Mouse (Mus musculus) kidney, postnatal 4 days (tissue): Measurements from ENCODE around the gene Bsdc1.
"Not testable (repeated sequence)": the region's sequence is repeated elsewhere in the genome, so short reads cannot be mapped to it uniquely, and the experiment has no call there.

ENCODE experiments used
- DNase-seq, 2 experiments: peaks; one replicate each; pipeline ENCODE4 v3.0.0; 2021; ENCODE audit warnings: mixed read lengths in 2 of 2

Bsdc1 gene

DNA sequence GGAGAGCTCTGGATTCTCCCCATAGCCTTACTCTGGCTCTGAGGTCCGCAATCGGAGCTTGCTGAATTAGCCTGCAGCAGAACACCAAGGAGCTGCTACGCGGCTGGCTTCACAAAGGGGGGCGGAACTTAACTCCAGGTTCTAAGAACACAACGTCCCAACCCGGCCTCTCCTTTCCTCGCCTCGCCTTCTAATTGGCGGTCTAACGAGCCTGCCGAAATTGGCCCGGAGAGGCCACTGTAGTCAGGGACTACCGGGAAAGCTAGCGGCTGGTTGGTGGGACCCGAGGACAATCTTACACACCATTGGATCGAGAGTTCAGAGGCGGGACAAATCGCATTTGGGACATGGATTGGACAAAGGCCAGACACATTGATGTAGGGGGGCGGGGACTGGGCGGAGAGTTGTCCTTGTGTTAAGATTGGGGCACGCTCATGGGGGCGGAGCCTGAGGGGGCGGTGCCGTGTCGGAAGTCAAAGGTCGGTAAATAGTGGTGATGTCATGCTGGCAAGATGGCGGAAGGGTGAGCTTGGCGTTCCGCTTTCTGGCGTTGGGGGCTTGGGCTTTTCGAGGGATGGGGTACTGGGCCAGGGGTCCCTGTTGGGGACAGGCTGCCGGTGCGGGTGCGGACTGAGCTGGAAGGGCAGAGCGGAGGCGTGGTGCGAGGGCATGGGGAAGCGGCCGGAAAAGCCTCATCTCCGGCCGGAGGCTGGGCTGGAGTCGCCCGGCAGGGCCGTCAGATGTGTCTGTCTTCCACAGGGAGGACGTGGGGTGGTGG, at the start of gene Bsdc1:
Bsdc1 (plus strand) TSS at position 399 of the 778 bp plus-strand sequence.
- DNase-seq: peak; percentile 100

DNA sequence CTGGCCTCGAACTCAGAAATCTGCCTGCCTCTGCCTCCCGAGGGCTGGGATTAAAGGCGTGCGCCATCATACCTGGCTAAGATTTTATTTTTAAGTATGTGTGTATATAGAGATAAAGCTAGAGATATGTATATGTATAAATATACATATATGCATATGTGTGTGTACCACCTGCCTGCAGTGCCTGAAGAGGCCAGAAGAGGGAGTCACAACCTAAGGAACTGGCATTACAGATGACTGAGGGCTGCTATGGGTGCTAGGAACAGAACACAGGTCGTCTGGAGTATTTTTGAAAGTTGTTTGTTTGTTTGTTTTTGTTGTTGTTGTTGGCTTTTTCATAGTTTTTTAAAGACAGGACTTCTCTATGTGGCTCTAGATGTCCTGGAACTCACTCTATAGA, 45.5 kb upstream of the Bsdc1 start:
- no peak for DNase-seq

DNA sequence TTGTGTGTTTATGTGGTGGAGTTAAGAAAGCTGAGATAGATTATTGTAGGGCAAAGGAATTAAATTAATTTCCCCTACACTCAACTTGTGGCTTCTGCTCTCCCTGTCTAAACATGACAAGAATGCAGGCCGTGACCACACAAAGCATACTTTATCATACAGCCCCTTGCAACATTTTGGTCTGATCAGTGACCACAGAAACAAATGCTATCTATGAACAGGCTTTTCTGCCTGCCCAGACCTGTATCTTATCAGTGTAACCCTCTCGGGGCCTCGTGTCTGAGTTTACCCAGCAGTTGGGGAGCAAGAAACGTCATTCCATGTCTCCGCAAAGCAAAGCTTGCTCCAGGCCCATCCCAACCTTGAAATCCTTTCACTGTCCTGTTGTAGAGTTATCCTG, 44.9 kb upstream of the Bsdc1 start:
- DNase-seq: no peak

DNA sequence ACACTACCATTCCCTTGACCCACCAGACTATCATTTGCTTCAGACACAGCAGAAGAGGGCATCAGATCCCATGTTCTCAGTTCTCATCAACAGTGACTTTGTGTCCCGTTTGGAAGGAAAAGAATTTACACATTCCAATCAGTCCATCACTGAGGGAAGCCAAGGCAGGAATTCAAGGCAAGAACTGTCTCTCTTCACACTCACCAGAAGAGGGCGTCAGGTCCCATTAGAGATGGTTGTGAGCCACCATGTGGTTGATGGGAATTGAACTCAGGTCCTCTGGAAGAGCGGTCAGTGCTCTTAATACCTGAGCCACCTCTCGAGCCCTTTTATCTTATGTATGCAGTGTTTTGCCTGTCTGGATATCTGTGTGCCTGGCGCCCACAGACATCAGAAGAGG, 43.1 kb upstream of the Bsdc1 start:
- DNase-seq: no peak

DNA sequence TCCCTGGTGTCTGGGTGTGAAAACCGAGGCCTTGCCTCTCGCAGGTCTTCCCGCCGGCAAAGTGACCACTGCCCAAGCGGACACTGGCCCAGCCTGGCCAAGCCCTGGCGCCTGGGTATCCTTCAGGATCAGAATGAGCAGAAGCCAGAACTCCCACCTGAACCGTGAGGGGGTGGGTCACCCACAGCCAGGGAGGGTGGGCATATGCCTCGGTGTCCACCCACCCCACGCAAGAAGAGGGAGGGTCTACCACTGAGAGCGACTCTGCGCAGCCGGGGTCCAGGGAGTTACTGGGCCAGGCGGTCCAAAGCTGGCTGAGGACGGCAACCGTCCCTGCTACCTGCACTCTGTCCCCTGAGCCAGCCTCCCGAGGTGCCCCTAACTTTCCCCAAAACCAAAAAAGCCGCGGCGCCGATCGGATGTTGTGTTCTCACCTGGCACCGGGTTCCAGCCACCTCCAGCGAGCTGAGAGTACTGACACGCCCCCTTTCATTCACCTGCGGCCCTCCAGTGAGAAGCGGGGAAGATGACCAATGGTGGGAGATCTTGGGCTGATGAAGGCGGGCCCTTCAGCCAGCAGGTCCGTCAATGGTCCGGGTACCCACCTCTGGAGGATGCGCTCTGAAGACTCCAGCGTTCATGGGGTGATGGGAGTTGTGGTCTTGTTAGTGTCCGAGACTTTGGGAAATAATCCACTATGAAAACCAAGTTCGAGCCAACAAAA, 20.9 kb upstream of the Bsdc1 start, which contains the start of gene Zbtb8b:
Zbtb8b (minus strand) TSS at position 514 of the 724 bp plus-strand sequence.
- peak; percentile 79 to 85 for DNase-seq

DNA sequence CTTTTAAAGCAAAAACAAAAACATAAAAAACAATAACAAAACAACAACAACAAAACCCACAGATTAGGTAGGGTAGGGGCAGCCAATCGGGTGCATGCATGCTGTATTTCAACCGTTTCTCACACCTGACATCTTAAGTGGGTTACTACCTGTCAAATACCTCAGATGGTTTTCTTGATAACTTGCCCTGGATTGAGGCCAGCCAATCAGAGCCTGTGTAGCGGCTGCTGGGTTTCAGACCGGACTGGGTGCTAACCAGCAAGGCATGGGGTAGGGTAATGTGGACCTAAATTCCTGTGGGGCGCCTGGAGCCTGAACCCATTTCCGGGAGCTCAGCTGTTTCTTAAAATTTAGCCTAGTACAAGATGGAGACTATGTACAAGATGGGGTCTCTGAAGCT, 20.2 kb upstream of the Bsdc1 start:
- peak in 1 of 2 experiments; percentile 30 for DNase-seq

DNA sequence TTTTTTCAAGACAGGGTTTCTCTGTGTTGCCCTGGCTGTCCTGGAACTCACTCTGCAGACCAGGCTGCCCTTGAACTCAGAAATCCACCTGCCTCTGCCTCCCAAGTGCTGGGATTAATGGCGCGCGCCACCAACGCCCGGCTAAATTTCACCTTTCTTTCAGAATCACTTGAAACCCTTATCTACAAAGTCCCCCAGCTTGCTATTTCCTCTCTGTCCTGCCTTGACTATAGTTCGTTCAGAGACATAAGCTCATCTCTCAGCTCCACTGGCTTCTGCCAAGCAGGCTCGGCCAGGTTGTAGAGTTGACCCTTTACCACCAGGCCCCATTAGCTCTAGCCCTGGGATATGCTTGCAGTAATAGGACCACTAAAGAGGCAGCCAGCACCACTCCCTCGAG, 14.0 kb upstream of the Bsdc1 start:
- no peak for DNase-seq

DNA sequence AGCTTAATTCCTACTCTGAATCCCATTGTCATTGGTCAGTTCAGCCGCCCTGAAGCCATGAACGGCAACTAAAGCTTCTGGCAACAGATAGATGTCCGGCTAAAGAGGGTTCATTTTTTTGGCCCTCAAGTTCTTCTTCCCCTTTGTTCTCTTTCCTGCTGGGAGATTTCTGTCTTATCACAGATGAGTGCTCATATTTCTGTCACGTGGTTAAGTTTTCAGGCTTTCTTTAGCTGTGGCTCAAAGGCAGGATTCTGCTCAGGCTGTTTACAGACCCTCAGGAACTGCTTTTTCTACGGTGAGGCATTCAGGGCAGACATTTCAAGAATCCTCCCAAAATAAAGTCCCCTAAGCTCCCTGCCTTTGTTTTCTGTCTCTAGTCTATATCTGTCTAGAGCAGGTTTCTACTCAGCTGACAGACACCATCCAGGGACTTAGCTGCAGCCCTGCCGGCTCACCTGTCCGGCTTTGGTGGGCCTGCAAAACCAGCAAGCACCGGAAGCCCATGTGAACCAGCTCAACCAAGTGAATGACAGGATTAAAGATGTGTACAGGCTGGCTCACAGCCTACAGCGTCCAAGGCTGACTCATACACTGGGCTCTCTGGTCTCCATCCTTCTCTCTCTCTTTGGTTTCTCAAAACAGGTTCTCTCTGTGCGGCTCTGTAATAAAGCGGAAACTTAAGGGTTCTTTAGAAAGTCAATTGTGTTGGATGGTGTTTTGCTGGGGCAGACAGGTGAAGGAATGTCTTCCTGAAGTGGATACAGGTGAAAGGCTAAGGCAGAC, 13.4 kb upstream of the Bsdc1 start:
- no peak for DNase-seq

DNA sequence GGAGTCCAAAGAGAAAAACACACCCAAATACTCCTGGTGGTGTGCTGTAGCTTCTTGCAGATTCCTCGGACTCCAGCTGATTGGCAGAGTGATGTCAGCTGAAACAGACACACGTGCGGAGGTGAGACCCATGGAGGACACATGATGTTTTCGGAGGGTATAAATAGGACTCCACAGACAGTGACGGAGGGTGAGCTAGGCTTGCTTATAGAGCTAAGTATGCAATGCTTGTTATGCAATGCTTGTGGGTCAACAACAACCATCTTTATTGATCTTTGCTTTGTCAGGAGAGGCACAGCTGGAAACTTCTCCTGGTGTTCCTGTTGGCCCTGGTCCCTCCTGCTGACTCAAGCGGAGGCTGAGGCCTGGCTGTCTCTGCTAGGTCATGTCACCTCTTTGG, 12.7 kb upstream of the Bsdc1 start:
- DNase-seq: no peak

DNA sequence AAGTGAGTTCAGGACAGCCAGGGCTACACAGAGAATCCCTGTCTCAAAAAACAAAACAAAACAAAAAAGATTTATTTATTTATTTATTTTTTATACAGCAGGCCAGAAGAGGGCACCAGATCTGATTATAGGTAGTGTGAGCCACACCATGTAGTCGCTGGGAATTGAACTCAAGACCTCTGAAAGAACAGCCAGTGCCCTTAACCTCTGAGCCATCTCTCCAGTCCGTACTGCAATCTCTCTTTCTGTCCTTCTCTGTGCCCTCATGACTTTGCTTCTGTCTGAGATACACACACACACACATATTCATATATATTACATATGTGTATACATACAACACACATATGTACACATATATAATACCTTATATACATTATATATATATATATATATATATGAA, 10.5 kb upstream of the Bsdc1 start:
- no peak for DNase-seq

DNA sequence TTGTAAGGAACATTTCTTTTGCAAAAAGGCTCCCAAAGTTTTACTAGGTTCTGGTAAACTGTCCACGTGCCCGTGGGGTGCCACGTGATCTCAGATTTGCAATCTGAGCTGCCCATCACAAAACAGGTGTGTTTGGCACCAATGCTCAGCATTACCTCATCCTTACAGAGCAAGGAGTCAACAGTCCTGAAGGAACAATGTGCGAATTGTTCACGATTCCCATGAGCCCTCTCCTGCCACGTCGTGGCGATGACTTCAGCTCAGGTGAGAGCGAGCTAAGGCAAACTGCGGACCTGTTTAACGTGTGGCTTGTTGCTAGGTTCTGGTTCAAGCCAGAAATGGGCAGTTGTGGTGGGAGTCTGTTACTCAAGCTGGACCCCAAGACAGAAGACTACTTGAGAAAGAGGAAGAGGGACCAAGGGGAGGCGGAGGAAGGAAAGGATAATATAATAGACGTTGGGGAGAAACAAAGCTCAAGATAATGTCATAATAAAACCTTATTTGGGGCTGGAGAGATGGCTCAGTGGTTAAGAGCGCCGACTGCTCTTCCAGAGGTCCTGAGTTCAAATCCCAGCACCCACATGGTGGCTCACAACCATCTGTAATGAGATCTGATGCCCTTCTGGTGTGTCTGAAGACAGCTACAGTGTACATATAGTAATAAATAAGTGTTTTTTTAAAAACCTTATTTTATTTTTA, 9.8 kb upstream of the Bsdc1 start:
- DNase-seq: no peak

DNA sequence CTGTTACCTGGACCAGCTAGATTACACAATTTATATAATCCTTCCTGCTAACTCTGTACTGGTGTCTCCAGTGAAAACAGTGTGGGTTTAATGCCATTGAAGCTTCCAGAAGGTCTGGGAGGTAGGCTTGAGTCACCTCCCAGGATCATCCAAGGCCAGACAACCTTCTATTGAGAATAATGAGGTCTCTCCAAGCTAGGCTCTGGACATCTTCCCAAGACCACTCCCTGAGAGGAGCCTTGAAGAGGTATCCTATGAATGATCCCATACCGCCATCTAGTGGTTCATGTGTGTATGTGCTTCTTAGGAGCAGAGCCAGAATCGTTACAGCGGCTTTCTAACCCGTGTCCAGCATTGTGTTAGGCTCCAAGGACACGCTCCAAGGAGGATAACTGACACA, 6.1 kb upstream of the Bsdc1 start:
- peak; percentile 53 to 68 for DNase-seq

DNA sequence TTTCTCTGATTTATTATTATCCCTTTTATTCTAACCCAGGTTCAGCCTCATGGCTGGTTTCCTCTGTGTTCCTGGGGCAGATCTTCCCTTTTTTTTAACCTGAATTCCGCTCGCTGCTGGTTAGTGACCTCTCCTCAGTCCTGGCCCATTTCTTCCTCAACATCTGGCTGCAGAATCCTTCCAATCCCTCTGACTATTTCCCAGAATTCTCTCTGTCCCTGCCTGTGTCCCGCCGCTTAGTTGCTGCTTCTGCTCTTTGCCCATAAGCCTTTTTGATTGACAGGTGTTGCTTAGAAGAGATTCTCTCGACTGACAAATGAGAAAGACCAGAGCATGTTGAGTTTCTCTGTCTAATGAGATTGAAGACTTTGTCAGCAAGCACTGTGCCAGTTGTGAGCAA, 5.3 kb upstream of the Bsdc1 start:
- DNase-seq: no peak

DNA sequence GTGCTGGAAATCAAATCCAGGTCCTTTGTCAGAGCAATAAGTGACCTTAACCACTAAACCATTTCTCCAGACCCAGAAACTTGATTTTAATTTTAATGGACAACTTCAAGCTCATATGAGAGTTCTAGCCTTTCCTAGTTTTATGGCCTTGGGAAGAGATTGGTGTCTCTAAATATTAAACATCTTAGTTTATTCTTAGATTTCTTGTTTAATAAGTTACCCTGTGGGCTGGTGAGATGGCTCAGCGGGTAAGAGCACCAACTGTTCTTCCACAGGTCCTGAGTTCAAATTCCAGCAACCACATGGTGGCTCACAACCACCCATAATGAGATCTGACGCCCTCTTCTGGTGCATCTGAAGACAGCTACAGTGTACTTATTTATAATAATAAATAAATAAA, 4.1 kb upstream of the Bsdc1 start:
- DNase-seq: not testable (repeated sequence)

DNA sequence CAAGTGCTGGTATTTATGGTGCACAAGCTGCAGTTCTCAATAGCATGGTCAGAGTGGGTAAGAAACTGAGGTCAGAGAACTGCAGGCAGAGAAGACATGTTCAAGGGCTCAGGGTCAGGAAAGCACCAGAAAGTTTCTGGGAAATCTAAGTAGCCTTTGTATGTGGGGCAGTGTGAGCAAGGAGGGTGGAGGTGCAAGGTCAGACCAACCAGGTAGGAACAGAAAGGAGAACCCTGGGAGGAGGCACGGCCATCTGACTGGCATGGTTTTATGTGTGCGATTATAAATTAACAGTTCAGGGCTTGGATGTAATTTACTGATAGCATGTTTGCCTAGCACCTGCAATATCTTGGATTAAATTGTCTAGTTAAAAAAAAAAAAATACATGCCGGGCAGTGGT, 1.7 kb upstream of the Bsdc1 start:
- DNase-seq: no peak

DNA sequence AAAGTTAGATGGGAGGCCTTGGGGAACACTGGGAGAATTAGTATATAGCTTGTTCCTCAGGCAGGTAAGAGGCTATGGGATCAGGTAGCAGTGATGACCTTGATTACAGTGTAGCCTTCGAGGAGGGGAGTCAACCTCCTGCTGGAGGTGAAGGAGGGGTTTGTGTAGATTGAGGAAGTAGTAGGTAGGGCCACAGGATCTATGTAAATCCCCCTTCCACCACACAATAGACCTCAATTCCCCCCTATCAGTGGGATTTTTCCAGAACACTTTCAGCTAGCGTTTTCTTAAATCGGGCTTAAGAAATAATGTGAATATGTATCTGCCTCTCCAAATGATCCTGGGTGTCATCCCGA, 576 bp upstream of the Bsdc1 start:
- no peak for DNase-seq

DNA sequence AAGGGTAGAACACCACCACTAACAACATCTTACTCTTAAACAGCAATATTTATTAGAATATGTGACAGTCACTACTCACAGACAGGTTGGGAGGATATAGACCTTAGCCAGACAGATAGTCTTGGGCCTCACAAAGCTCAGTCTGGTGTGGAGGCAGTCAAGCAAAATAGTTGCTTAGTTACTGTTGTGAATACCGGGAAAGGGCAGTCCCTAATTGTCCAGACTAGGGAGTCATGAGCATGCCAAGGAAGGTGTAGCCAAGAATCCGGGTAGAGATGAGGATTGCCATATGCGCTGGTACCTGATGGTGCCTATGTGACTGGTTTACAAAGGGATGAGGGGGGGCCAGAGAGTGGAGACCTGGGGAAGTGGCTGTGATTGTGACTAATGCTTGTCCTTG, 737 bp downstream of the Bsdc1 start:
- peak in 1 of 2 experiments; percentile 18 for DNase-seq

DNA sequence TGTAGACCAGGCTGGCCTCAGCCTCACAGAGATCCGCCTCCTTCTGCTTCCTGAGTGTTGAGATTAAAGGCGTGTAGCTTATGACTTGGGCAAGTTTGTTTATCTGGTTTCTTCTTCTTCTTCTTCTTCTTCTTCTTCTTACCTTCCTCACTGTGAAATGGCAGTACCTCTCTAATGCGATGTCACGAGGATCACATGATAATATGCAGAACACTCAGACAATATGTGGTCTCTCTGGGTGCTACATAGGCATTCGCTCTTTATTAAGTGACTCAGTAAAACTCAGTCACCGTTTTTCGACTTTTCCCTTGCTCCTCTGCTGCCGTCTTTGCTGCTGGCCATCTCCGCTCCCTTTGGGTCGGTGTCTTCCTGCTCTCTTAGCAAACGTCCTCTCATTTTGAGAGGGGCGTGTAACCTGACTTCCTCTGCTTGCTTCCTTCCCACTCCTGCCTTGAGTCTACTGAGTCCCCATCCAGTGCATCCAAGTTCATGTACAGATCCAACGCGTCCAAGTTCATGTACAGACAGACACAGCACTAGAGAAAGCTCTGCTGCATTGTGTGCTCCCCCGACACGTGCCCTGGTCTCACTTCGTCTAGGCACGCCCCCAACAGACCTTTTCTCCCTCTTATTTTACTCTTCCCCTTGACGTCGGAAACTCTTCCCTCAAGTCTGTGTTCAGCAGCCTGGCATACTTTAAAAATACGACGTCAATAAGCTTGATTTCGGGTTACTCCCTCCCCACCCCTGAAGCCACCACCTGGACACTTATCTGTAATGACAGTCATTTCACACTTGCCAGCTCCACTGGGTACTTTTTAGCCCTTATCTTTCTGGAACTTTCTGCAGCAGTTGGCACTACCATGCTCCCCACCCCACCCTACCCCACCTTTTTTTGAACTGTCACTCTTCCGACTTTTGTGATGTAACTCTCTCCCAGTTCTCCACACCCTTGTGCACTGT, 2.0 kb downstream of the Bsdc1 start:
- no peak for DNase-seq

DNA sequence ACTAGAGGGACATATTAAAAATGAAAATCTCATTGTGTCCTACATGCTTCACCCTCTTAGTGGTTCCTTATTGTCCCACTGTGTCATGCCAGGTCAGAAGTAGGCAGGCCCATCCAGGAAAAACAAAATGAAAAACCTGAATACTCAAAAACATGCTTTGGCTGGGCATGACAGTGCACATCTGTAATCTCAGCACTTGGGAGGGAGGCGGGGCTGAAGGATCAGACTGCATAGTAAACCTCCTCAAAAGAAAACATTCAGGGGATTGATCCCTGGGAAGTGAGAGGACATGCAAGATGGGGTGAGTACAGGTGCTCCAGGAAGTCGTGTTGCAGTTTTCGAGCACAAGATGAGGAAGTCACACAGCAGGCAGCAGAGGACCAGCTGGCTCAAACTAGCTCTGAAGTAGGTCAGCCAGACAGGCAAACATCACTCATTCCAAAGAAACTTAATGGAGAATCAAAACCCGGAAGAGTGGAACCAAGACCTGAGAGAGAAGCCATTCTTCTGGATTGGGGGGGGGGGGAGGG, 3.0 kb downstream of the Bsdc1 start:
- DNase-seq: no peak

DNA sequence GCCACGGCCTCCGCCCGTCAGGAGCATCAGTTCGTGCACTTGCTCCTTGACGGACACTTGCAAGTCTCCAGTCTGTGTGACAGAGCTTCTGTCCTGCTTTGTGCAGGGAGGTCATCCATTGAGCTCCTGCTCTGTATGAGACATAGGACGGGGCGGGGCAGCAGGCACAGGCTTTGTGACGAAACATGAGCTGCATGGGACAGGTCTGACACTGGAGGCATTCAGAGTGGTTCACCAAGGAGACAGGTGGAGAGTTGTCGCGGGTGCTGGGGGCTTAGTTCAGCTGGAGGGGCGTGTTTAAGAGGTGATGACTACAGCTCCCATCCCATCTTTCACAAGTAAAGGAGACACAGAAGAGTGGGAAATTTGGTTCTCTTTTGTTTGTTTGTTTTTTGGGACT, 14.7 kb downstream of the Bsdc1 start:
- no peak for DNase-seq

DNA sequence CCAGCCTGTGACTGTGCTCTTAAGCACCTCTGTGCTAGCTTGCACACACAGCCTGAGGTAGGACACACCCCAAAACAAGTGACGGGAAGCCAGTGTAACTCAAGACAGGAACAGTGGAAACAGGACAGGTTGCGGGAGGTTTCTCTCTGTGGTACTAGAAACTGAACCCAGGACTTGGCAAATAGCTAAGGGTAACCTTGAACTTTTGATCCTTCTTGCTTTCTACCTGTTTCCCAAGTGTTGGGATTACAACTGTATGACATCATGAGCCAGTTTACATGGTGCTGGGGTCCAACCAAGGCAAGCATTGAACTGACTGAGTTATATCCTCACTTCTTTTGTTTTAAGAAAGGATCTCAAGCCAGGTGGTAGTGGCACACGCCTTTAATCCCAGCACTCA, 18.5 kb downstream of the Bsdc1 start:
- DNase-seq: no peak

DNA sequence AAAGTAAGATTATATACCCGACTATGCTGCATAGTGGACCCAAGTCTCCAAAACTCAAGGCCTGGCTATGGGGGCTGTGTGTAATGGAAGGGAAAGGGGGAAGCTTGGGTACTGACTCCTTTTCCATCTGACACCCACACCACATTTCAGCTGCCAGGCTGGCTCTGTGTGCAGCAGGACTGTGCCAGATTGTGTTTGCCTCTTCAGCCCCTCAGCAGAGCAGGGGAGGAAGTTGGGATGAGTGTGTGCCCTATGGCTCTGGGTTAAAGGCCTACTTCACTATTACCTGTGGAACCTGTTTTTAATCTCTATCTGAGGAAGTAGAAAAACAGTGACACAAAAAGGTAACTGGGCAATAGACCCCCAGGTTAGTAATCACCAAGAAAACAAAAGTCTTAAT, 19.7 kb downstream of the Bsdc1 start:
- DNase-seq: no peak
